Mouse (Mus musculus) adrenal gland, adult 8-10 months (tissue): Measurements from ENCODE around the gene Gjd3. TPM values are rescaled to one million over a fixed set of nuclear protein-coding genes. Genes with fewer than 3 reads are reported as not detected.

Experiments
- DNase-seq: peaks from one replicate; pipeline ENCODE4 v3.0.0; 2022
- total RNA-seq, 4 experiments: library from RNA; stranded (reverse); gene quantifications; 2 replicates each; pipeline ENCODE4 v1.2.4; 2022

Gjd3 gene
- total RNA-seq, 4 experiments from 2014 or later, result not detected

- no peak for DNase-seq
These were observed 50.3 kb downstream of the Gjd3 start for GRCm38 (mm10) chr11:98932293-98933091.

Other genes starting within 250 kb of the Gjd3 start
- 100 to 1,000 TPM in 1 of 4 experiments, 10 to 100 TPM in 3; 67.1 to 111 (median 82.9) TPM for gene Thra, start 242.4 kb downstream of the Gjd3 start, total RNA-seq
- gene Nr1d1, start 207.7 kb downstream of the Gjd3 start, total RNA-seq, result 100 to 1,000 TPM; 140 to 286 (median 201) TPM
- 10 to 100 TPM; 93.5 to 98.5 (median 93.7) TPM for gene Msl1, start 187.5 kb downstream of the Gjd3 start, total RNA-seq
- 10 to 100 TPM; 34.3 to 47.2 (median 41.6) TPM for gene Casc3, start 178.1 kb downstream of the Gjd3 start, total RNA-seq
- 1 to 10 TPM in 2 of 4 experiments, under 1 TPM in 2; 0.55 to 1.8 (median 1.0) TPM for gene Rapgefl1, start 146.2 kb downstream of the Gjd3 start, total RNA-seq
- gene Wipf2, start 119.4 kb downstream of the Gjd3 start, total RNA-seq, result 10 to 100 TPM; 20.4 to 26.7 (median 23.5) TPM
- under 1 TPM; 0.20 to 0.95 (median 0.72) TPM for gene Cdc6, start 75.2 kb downstream of the Gjd3 start, total RNA-seq
- gene Rara, start 55.2 kb downstream of the Gjd3 start, total RNA-seq, result 10 to 100 TPM; 21.3 to 36.8 (median 30.8) TPM
- gene Top2a, start 41.2 kb upstream of the Gjd3 start, total RNA-seq, result 1 to 10 TPM; 3.1 to 8.3 (median 6.1) TPM
- 100 to 1,000 TPM in 2 of 4 experiments, 10 to 100 TPM in 2; 84.1 to 133 (median 104) TPM for gene Igfbp4, start 58.2 kb upstream of the Gjd3 start, total RNA-seq
- gene Tns4, start 106.3 kb upstream of the Gjd3 start, total RNA-seq, result 1 to 10 TPM in 1 of 4 experiments, under 1 TPM in 3; 0.28 to 1.3 (median 0.31) TPM
- gene Ccr7, start 172.1 kb upstream of the Gjd3 start, total RNA-seq, result under 1 TPM; 0.12 to 0.24 (median 0.16) TPM
- 10 to 100 TPM; 48.9 to 69.5 (median 57.2) TPM for gene Smarce1, start 248.0 kb upstream of the Gjd3 start, total RNA-seq